Mouse (Mus musculus): ENCODE results near the gene Scn11a. TPM values are rescaled to one million over a fixed set of nuclear protein-coding genes. Genes with fewer than 3 reads are reported as not detected.
A peak's percentile ranks its signal among the peaks of the same experiment; 100 is the strongest.

Gene Scn11a
- polyA plus RNA-seq, 1 experiment from 2014 or later: 0.04 TPM

DNA sequence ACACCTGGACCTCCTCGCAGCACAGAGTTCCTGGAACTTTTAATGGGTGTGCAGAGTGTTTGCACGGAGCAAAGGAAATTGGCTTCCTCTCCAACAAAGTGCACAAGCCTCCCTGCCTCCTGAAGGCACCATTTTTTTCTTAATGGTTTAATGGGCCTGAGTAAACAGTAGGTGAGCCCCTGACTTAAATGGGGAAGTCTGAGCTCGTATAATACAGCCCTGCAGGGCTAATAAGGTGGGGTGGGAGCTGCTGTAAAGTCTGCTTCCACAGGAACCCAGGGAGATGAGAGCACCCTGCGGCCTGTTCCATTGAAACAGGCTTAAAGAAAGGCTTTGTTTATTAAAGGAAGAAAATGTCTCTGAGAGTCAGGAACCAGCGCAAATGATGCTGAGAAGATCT, 19.5 kb upstream of the Scn11a start:
- no peaks in the 10 kb centered on the region for H3K9me3 ChIP-seq (ENCODE audit: low read depth, low read length)
- 36% methylated on average over 5 of the region's 5 CpGs for WGBS
- H3K4me1 ChIP-seq (ENCODE audit: insufficient read depth): no peaks in the 10 kb centered on the region
- no peaks in the 10 kb centered on the region for H3K27me3 ChIP-seq (ENCODE audit: insufficient read depth, low read length)
- H3K27ac ChIP-seq (ENCODE audit: low read depth): no peak overlapping the region
- H3K4me2 ChIP-seq: no peak overlapping the region
- H3K36me3 ChIP-seq (ENCODE audit: insufficient read depth): no peaks in the 10 kb centered on the region
- ATAC-seq (ENCODE audit: insufficient read depth): peak; percentile 41; the same call in 1 of the 2 replicates
- TF ChIP-seq CTCF (IDR thresholded peaks at IDR 0.05; ENCODE audit: low read depth): no peak
- H3K4me3 ChIP-seq (ENCODE audit: low read depth, low read length): no peak overlapping the region
- H3K9ac ChIP-seq: no peak overlapping the region
- peak; percentile 22 for DNase-seq

DNA sequence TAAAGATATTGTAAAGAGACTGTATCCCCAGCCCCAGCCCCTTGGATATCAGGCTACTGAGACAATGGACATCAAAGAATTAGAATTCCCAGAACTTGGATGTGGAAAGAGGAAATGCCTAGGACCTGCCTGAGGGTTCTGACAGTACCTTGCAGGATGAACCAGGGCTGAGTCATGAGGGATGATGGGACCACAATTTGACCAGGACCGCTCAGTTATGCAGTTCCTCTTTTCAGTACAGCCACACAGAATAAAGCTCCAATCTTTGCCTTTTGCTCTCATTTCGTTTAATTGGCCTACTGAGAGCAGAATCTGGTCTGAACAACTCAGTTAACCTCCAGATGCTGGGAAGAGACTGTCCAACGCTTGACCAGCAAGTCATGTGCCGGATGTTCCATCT, 18.3 kb upstream of the Scn11a start:
- Histone ChIP-seq H3K4me2 (no peak overlapping the region), H3K9me3 (ENCODE audit: low read depth, low read length) (no peaks in the 10 kb centered on the region), H3K27me3 (ENCODE audit: insufficient read depth, low read length) (no peaks in the 10 kb centered on the region), H3K9ac (no peak overlapping the region), H3K27ac (ENCODE audit: low read depth) (no peak overlapping the region), H3K36me3 (ENCODE audit: insufficient read depth) (no peaks in the 10 kb centered on the region), H3K4me3 (ENCODE audit: low read depth, low read length) (no peak overlapping the region), H3K4me1 (ENCODE audit: insufficient read depth) (no peaks in the 10 kb centered on the region)
- ATAC-seq (ENCODE audit: insufficient read depth) (no peak), DNase-seq (no peak)
- WGBS: 83% methylated on average over 4 of the region's 4 CpGs
- no peak for TF ChIP-seq CTCF (IDR thresholded peaks at IDR 0.05; ENCODE audit: low read depth)

DNA sequence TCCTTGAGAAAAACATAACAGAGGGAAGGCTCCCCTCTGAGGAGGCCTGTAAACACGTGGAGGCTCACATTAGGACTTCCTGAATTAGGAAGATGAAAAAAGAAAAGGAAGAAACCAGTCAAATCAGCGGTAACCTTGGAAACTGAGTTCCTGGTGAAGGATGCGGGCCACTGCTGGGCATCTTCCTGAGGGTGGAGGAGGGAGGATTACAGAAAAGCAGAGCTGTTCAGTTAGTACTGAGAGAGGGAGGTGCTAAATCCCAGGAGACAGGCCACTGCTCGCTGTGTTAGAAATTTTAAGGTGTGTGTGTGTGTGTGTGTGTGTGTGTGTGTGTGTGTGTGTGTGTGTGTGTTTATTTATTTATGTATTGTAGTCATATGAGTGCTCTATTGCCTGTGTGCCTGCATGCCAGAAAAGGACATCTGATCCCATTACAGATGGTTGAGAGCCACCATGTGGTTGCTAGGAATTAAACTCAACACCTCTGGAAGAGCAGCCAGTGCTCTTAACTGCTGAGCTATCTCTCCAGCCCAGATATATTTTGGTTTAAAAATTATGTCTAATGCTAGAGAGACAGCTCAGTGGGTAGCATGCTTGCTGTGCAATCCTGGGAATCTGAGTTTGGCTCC, 17.4 kb upstream of the Scn11a start:
- DNase-seq (no peak), ATAC-seq (ENCODE audit: insufficient read depth) (no peak)
- no peak overlapping the region for H3K9ac ChIP-seq
- 37% methylated on average over 4 of the region's 4 CpGs for WGBS
- no peaks in the 10 kb centered on the region for H3K9me3 ChIP-seq (ENCODE audit: low read depth, low read length)
- H3K27me3 ChIP-seq (ENCODE audit: insufficient read depth, low read length): no peaks in the 10 kb centered on the region
- H3K27ac ChIP-seq (ENCODE audit: low read depth): no peak overlapping the region
- H3K4me1 ChIP-seq (ENCODE audit: insufficient read depth): no peaks in the 10 kb centered on the region
- no peaks in the 10 kb centered on the region for H3K36me3 ChIP-seq (ENCODE audit: insufficient read depth)
- no peak for TF ChIP-seq CTCF (IDR thresholded peaks at IDR 0.05; ENCODE audit: low read depth)
- H3K4me3 ChIP-seq (ENCODE audit: low read depth, low read length): no peak overlapping the region
- no peak overlapping the region for H3K4me2 ChIP-seq

DNA sequence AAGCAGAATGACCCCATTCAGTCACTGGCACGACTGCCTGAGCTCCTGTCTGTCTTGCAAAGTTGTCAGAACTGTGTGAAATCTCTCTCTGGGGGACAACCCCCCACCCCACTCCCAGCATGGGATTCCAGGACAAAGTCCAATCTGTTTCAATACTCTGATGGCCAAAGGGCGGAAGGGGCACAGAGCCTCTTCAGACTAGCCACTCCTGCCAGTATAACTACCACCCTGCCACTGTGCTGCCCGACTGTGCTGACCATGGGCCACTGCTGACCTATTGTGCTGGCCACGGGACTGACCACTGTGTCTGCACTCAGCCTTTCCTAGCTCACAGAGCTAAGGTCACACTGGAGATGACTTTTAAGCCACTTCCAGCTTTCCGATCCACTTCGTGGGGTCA, 16.8 kb upstream of the Scn11a start:
- H3K4me1 ChIP-seq (ENCODE audit: insufficient read depth): no peaks in the 10 kb centered on the region
- no peaks in the 10 kb centered on the region for H3K27me3 ChIP-seq (ENCODE audit: insufficient read depth, low read length)
- DNase-seq (no peak), ATAC-seq (ENCODE audit: insufficient read depth) (no peak)
- no peak overlapping the region for H3K9ac ChIP-seq
- no peak overlapping the region for H3K4me2 ChIP-seq
- no peaks in the 10 kb centered on the region for H3K9me3 ChIP-seq (ENCODE audit: low read depth, low read length)
- no peak overlapping the region for H3K27ac ChIP-seq (ENCODE audit: low read depth)
- WGBS: 35% methylated on average over 6 of the region's 6 CpGs
- H3K4me3 ChIP-seq (ENCODE audit: low read depth, low read length): no peak overlapping the region
- H3K36me3 ChIP-seq (ENCODE audit: insufficient read depth): no peaks in the 10 kb centered on the region
- TF ChIP-seq CTCF (IDR thresholded peaks at IDR 0.05; ENCODE audit: low read depth): no peak

DNA sequence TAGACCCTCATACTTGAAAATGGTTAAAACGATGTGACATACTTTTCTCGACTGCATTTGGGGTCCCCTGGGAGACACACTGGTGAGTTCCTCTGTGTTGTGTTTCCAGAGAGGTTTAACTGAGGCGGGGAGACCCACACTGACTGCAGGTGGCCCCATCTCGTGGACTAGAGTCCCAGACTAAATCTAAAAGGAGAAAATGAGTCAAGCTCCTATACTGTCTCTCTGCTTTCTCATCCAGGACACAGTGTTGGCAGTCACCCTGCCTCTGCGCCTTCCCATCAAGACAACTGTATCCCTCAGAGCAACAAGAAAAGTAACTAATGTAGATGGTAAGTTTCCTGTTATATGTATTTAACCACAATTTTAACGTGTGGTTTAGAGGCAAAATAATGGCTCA, 15.9 kb upstream of the Scn11a start:
- DNase-seq (no peak), ATAC-seq (ENCODE audit: insufficient read depth) (no peak)
- WGBS: 68% methylated on average over 6 of the region's 6 CpGs
- no peak overlapping the region for H3K4me3 ChIP-seq (ENCODE audit: low read depth, low read length)
- no peaks in the 10 kb centered on the region for H3K36me3 ChIP-seq (ENCODE audit: insufficient read depth)
- no peak overlapping the region for H3K9ac ChIP-seq
- TF ChIP-seq CTCF (IDR thresholded peaks at IDR 0.05; ENCODE audit: low read depth): no peak
- H3K9me3 ChIP-seq (ENCODE audit: low read depth, low read length): no peaks in the 10 kb centered on the region
- H3K27ac ChIP-seq (ENCODE audit: low read depth): no peak overlapping the region
- H3K4me1 ChIP-seq (ENCODE audit: insufficient read depth): no peaks in the 10 kb centered on the region
- no peaks in the 10 kb centered on the region for H3K27me3 ChIP-seq (ENCODE audit: insufficient read depth, low read length)
- H3K4me2 ChIP-seq: no peak overlapping the region

DNA sequence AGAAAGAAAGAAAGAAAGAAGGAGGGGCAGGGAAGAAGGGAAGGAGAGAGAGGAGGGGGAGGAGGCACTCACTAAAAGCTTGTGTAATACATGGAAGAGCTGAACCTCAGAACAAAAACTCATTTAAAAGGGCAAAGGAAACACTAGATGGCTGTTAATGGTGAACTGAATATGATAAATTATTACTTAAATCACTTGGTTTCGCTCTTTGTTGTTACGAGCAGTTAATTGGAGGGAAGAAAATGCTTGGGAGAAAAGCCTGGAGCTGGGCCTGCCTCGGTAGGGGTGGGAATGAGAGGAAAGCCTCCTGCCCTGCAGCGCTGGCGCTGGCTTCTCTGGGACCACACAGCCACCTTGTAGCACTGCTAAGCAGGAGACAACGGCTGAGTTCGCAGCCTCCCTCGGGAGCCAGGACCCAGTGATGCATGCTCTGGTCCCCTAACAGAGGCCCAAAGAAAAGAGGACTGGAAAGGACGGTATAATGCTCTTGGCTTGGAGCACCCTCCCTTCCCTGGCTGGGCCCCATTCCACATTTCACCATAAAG, 10.4 kb upstream of the Scn11a start:
- Histone ChIP-seq H3K27me3 (ENCODE audit: insufficient read depth, low read length) (no peaks in the 10 kb centered on the region), H3K9ac (no peak overlapping the region), H3K9me3 (ENCODE audit: low read depth, low read length) (no peaks in the 10 kb centered on the region), H3K4me3 (ENCODE audit: low read depth, low read length) (no peak overlapping the region), H3K36me3 (ENCODE audit: insufficient read depth) (no peaks in the 10 kb centered on the region), H3K4me2 (no peak overlapping the region), H3K27ac (ENCODE audit: low read depth) (no peak overlapping the region), H3K4me1 (ENCODE audit: insufficient read depth) (no peaks in the 10 kb centered on the region)
- 48% methylated on average over 9 of the region's 9 CpGs for WGBS
- TF ChIP-seq CTCF (IDR thresholded peaks at IDR 0.05; ENCODE audit: low read depth): no peak
- ATAC-seq (ENCODE audit: insufficient read depth): no peak
- DNase-seq: no peak

DNA sequence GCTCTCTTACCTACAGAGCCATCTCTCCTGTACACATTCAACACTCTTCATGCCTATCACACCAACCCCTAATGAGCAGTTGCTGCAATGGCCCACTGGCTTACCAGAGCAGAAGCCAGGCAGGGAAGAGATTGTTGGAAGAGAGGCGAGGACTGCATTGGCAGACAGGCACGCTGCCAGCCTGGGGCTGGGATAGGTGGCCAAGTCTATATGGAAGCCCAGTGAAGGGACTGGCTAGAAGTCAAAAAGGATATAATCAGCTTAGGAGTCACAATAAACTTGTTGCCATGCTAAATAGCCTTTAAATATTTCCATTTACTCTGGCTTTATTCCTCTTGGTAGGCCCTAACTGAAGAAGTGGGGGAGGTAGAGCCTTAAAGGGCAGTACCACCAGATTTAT, 5.7 kb upstream of the Scn11a start:
- 77% methylated on average over 2 of the region's 2 CpGs for WGBS
- H3K4me2 ChIP-seq: no peak overlapping the region
- DNase-seq: no peak
- ATAC-seq (ENCODE audit: insufficient read depth): no peak
- H3K9me3 ChIP-seq (ENCODE audit: low read depth, low read length): no peaks in the 10 kb centered on the region
- H3K27me3 ChIP-seq (ENCODE audit: insufficient read depth, low read length): no peaks in the 10 kb centered on the region
- no peak overlapping the region for H3K9ac ChIP-seq
- H3K27ac ChIP-seq (ENCODE audit: low read depth): no peak overlapping the region
- H3K4me3 ChIP-seq (ENCODE audit: low read depth, low read length): no peak overlapping the region
- TF ChIP-seq CTCF (IDR thresholded peaks at IDR 0.05; ENCODE audit: low read depth): no peak
- H3K4me1 ChIP-seq (ENCODE audit: insufficient read depth): no peaks in the 10 kb centered on the region
- no peaks in the 10 kb centered on the region for H3K36me3 ChIP-seq (ENCODE audit: insufficient read depth)

All from lung, embryonic 14.5 days (tissue).